Comparison of ENCODE assay signal across 9 mouse cellular contexts in genomic region chr7:142483136-142483535, GRCm38 (mm10). TPM values are rescaled to one million over a fixed set of nuclear protein-coding genes. Genes with fewer than 3 reads are reported as not detected.
A peak's percentile ranks its signal among the peaks of the same experiment; 100 is the strongest.
DNase-seq lines count a peak whose midpoint lies in the region; ATAC-seq and TF ChIP-seq lines count a peak whose summit lies in the region.
"Had no signal": no experiment of that assay in that cellular context is flagged by ENCODE, and none has a peak within 500 bp of the region (broad histone marks: within the 10 kb centered on the region; RNA-seq: fewer than 3 reads in every experiment).

No protein-coding gene starts in this region.

- TF ChIP-seq EP300 in heart, adult 2 months (IDR thresholded peaks at IDR 0.05; ENCODE audit: insufficient read depth, low read depth, low read length): no peak

- intact Hi-C loops in gastrocnemius, adult 2 months (cut with DNase I): no loop called here
- intact Hi-C loops in heart, adult 2 months (cut with DNase I): no loop called here

- H3K9ac ChIP-seq in heart, adult 2 months (ENCODE audit: low read depth, low read length): 0 out of 2 replicates have a peak overlapping the region, but pooled peaks have one; percentile 13
- H3K9ac ChIP-seq in liver, embryonic 11.5 days (ENCODE audit: low read depth, low read length): no peak overlapping the region

- peak overlapping the region; percentile 98 for H3K27ac ChIP-seq in gastrocnemius, adult 2 months
- peak overlapping the region; percentile 84 for H3K27ac ChIP-seq in heart, adult 2 months
- peak overlapping the region; percentile 84 for H3K27ac ChIP-seq in liver, embryonic 11.5 days (ENCODE audit: low read depth, low read length)
- H3K27ac ChIP-seq in layer of hippocampus, adult 2 months: no peak overlapping the region

- peak; percentile 76 for DNase-seq in gastrocnemius, adult 2 months
- DNase-seq in gastrocnemius, adult 8-10 months (ENCODE audit: low spot score in 2 of 2): no peak
- peak; percentile 68 for DNase-seq in NIH3T3 (ENCODE audit: low read depth)
- DNase-seq in heart, adult 2 months: peak; percentile 58 to 64
- DNase-seq in liver, embryonic 11.5 days (ENCODE audit: low spot score): no peak
- DNase-seq in adrenal gland, postnatal 36 days: no peak
- no peak for DNase-seq in layer of hippocampus, adult 2 months (ENCODE audit: low spot score in 2 of 2)
- DNase-seq in spleen, postnatal 14 days (ENCODE audit: low spot score in 2 of 2): no peak

- ATAC-seq in liver, embryonic 11.5 days (replicated peaks; ENCODE audit: low FRiP score): no peak

- TF ChIP-seq POLR2A in heart, adult 2 months (IDR thresholded peaks at IDR 0.05; ENCODE audit: insufficient read depth, low read depth, low read length): 0 out of 2 replicates have a peak, but pooled peaks have one; percentile 16

- TF ChIP-seq CTCF in gastrocnemius, adult 2 months (IDR thresholded peaks at IDR 0.05): no peak
- no peak for TF ChIP-seq CTCF in heart, adult 2 months (IDR thresholded peaks at IDR 0.05)
- TF ChIP-seq CTCF in layer of hippocampus, adult 2 months (conservative IDR thresholded peaks at IDR 0.05): no peak

- H3K79me2 ChIP-seq in heart, adult 2 months (replicated peaks; ENCODE audit: control insufficient read depth, insufficient read depth, low read length): no peaks in the 10 kb centered on the region

- H3K4me2 ChIP-seq in liver, embryonic 11.5 days: no peak overlapping the region

- H3K4me1 ChIP-seq in heart, adult 2 months (ENCODE audit: control insufficient read depth, insufficient read depth, low read length): peaks cover 16% of the 10 kb centered on the region
- peaks cover 29% of the 10 kb centered on the region for H3K4me1 ChIP-seq in liver, embryonic 11.5 days (replicated peaks; ENCODE audit: control insufficient read depth, insufficient read depth, low read length)

- H3K4me3 ChIP-seq in gastrocnemius, adult 2 months: peak overlapping the region; percentile 73
- H3K4me3 ChIP-seq in heart, adult 2 months: no peak overlapping the region
- no peak overlapping the region for H3K4me3 ChIP-seq in liver, embryonic 11.5 days (ENCODE audit: low read depth, low read length)
- no peak overlapping the region for H3K4me3 ChIP-seq in layer of hippocampus, adult 2 months

- no peaks in the 10 kb centered on the region for H3K36me3 ChIP-seq in heart, adult 2 months (ENCODE audit: control insufficient read depth, insufficient read depth, low read length)
- H3K36me3 ChIP-seq in liver, embryonic 11.5 days (ENCODE audit: control insufficient read depth, insufficient read depth, low read length): no peaks in the 10 kb centered on the region

- H3K9me3 ChIP-seq in liver, embryonic 11.5 days (ENCODE audit: control insufficient read depth, low read length): no peaks in the 10 kb centered on the region

- 46% methylated on average over 11 of the region's 11 CpGs for WGBS in heart, adult 2 months
- WGBS in liver, embryonic 11.5 days: 55% methylated on average over 11 of the region's 11 CpGs

- H3K27me3 ChIP-seq in heart, adult 2 months (ENCODE audit: control insufficient read depth, insufficient read depth, low read length): no peaks in the 10 kb centered on the region
- peaks cover 9% of the 10 kb centered on the region; the same call in 1 of the 2 replicates for H3K27me3 ChIP-seq in liver, embryonic 11.5 days (replicated peaks; ENCODE audit: control insufficient read depth, insufficient read depth, low read length)

RNA-seq across cellular contexts. Expression of gene Tnnt3, which starts 15.5 kb away (rescaled TPM):
- over 10,000 TPM; 28,899 to 38,022 TPM for total RNA-seq in gastrocnemius, adult 2 months (2021)
- over 10,000 TPM; 31,851 to 38,724 (median 35,835) TPM for total RNA-seq in gastrocnemius, adult 8-10 months (2022)
- 1 to 10 TPM; 1.1 to 1.3 TPM for total RNA-seq in heart, adult 2 months (2021)
- 1.8 TPM in 1 of 2 replicates, not detected in the other for polyA plus RNA-seq in heart, adult 2 months (2012; rRNA removed)
- polyA plus RNA-seq in liver, embryonic 11.5 days (2014; fragmentation: Nextera tagmentation; extraction: Ambion mirVana): 1.5 and 2.4 TPM in 2 replicates
- total RNA-seq in adrenal gland, postnatal 36 days (2021): 1 to 10 TPM in 1 of 2 experiments, under 1 TPM in 1; 0.40 to 1.2 TPM
- not detected for total RNA-seq in layer of hippocampus, adult 2 months (2021)

RNA-seq across cellular contexts. Expression of gene Lsp1, which starts 22.5 kb away (rescaled TPM):
- 10 to 100 TPM; 25.8 to 47.3 TPM for total RNA-seq in gastrocnemius, adult 2 months (2021)
- 10 to 100 TPM; 22.8 to 39.1 (median 34.1) TPM for total RNA-seq in gastrocnemius, adult 8-10 months (2022)
- 10 to 100 TPM; 28.4 to 35.0 TPM for total RNA-seq in heart, adult 2 months (2021)
- polyA plus RNA-seq in heart, adult 2 months (2012; rRNA removed): 96.6 and 107 TPM in 2 replicates
- 19.2 and 20.7 TPM in 2 replicates for polyA plus RNA-seq in liver, embryonic 11.5 days (2014; fragmentation: Nextera tagmentation; extraction: Ambion mirVana)
- total RNA-seq in adrenal gland, postnatal 36 days (2021): 10 to 100 TPM; 16.8 to 23.1 TPM
- 1 to 10 TPM; 1.4 to 1.7 TPM for total RNA-seq in layer of hippocampus, adult 2 months (2021)

RNA-seq across cellular contexts. Expression of gene Tnni2, which starts 41.5 kb away (rescaled TPM):
- total RNA-seq in gastrocnemius, adult 2 months (2021): over 10,000 TPM; 15,929 to 19,962 TPM
- over 10,000 TPM; 16,943 to 22,105 (median 19,624) TPM for total RNA-seq in gastrocnemius, adult 8-10 months (2022)
- total RNA-seq in heart, adult 2 months (2021): 1 to 10 TPM; 2.7 to 3.0 TPM
- 5.9 and 7.5 TPM in 2 replicates for polyA plus RNA-seq in heart, adult 2 months (2012; rRNA removed)
- polyA plus RNA-seq in liver, embryonic 11.5 days (2014; fragmentation: Nextera tagmentation; extraction: Ambion mirVana): 1.9 and 3.7 TPM in 2 replicates
- total RNA-seq in adrenal gland, postnatal 36 days (2021): under 1 TPM; 0.50 to 0.89 TPM
- not detected for total RNA-seq in layer of hippocampus, adult 2 months (2021)

RNA-seq across cellular contexts. Expression of gene Syt8, which starts 48.5 kb away (rescaled TPM):
- total RNA-seq in gastrocnemius, adult 2 months (2021): not detected
- total RNA-seq in gastrocnemius, adult 8-10 months (2022): not detected
- not detected for total RNA-seq in heart, adult 2 months (2021)
- polyA plus RNA-seq in heart, adult 2 months (2012; rRNA removed): not detected in 2 replicates
- polyA plus RNA-seq in liver, embryonic 11.5 days (2014; fragmentation: Nextera tagmentation; extraction: Ambion mirVana): 0.41 and 0.42 TPM in 2 replicates
- not detected for total RNA-seq in adrenal gland, postnatal 36 days (2021)
- total RNA-seq in layer of hippocampus, adult 2 months (2021): not detected
- total RNA-seq: gastrocnemius, postnatal 4 days had no signal

RNA-seq across cellular contexts. Expression of gene Mrpl23, which starts 49.4 kb away (rescaled TPM):
- total RNA-seq in gastrocnemius, adult 2 months (2021): 1 to 10 TPM in 1 of 2 experiments, under 1 TPM in 1; 0.89 to 1.4 TPM
- total RNA-seq in gastrocnemius, adult 8-10 months (2022): 1 to 10 TPM; 1.0 to 5.1 (median 3.1) TPM
- 1 to 10 TPM in 1 of 2 experiments, under 1 TPM in 1; 0.89 to 2.1 TPM for total RNA-seq in heart, adult 2 months (2021)
- polyA plus RNA-seq in heart, adult 2 months (2012; rRNA removed): 12.8 and 18.0 TPM in 2 replicates
- polyA plus RNA-seq in liver, embryonic 11.5 days (2014; fragmentation: Nextera tagmentation; extraction: Ambion mirVana): 20.8 and 22.2 TPM in 2 replicates
- 1 to 10 TPM; 6.2 to 8.1 TPM for total RNA-seq in adrenal gland, postnatal 36 days (2021)
- total RNA-seq in layer of hippocampus, adult 2 months (2021): 1 to 10 TPM; 7.9 to 8.8 TPM

Comparison
In these comparisons a context has a peak if more than half of its experiments do, and no peak if none do; other contexts are left out.
1. DNase-seq: peak in gastrocnemius, adult 2 months (single experiment), NIH3T3 (single experiment) and heart, adult 2 months (2 of 2); none in gastrocnemius, adult 8-10 months (0 of 2), liver, embryonic 11.5 days (single experiment), adrenal gland, postnatal 36 days (0 of 2), layer of hippocampus, adult 2 months (0 of 2) and spleen, postnatal 14 days (0 of 2).
2. RNA of gene Tnnt3, which starts 15.5 kb away (total RNA-seq): 28,899 to 38,022 TPM in gastrocnemius, adult 2 months and 31,851 to 38,724 TPM in gastrocnemius, adult 8-10 months; 1.1 to 1.3 TPM in heart, adult 2 months, 0.40 to 1.2 TPM in adrenal gland, postnatal 36 days and not detected in layer of hippocampus, adult 2 months; every median in the first group is over 1,000 times any median in the second.
3. RNA of gene Lsp1, which starts 22.5 kb away (total RNA-seq): 25.8 to 47.3 TPM in gastrocnemius, adult 2 months, 22.8 to 39.1 TPM in gastrocnemius, adult 8-10 months, 28.4 to 35.0 TPM in heart, adult 2 months and 16.8 to 23.1 TPM in adrenal gland, postnatal 36 days; 1.4 to 1.7 TPM in layer of hippocampus, adult 2 months; every median in the first group is over 4 times any median in the second.
4. RNA of gene Tnni2, which starts 41.5 kb away (total RNA-seq): 16,943 to 22,105 TPM in gastrocnemius, adult 8-10 months and 15,929 to 19,962 TPM in gastrocnemius, adult 2 months; 2.7 to 3.0 TPM in heart, adult 2 months, 0.50 to 0.89 TPM in adrenal gland, postnatal 36 days and not detected in layer of hippocampus, adult 2 months; every median in the first group is over 1,000 times any median in the second.